In genomic region chr17:8408589-8409295, GRCm38 (mm10) we compare ENCODE assay signal across 10 mouse cellular contexts. TPM values are rescaled to one million over a fixed set of nuclear protein-coding genes. Genes with fewer than 3 reads are reported as not detected.
A peak's percentile ranks its signal among the peaks of the same experiment; 100 is the strongest.
DNase-seq lines count a peak whose midpoint lies in the region; ATAC-seq and TF ChIP-seq lines count a peak whose summit lies in the region.
"Had no signal": no experiment of that assay in that cellular context is flagged by ENCODE, and none has a peak within 500 bp of the region (broad histone marks: within the 10 kb centered on the region; RNA-seq: fewer than 3 reads in every experiment).

No protein-coding gene starts in this region.

- peak overlapping the region; percentile 17; the same call in 1 of the 2 replicates for H3K4me2 ChIP-seq in forebrain, embryonic 12.5 days
- H3K4me2 ChIP-seq in forebrain, postnatal 0 days (ENCODE audit: low read depth), result no peak overlapping the region
- peak overlapping the region; percentile 30 for H3K4me2 ChIP-seq in limb, embryonic 11.5 days (ENCODE audit: low read depth, severe bottlenecking)

- ATAC-seq in forebrain, embryonic 12.5 days (ENCODE audit: low FRiP score), result no peak
- ATAC-seq in forebrain, postnatal 0 days, result no peak
- peak; percentile 42 for ATAC-seq in limb, embryonic 11.5 days (ENCODE audit: insufficient number of reproducible peaks, low FRiP score, low TSS enrichment, low read depth)
- ATAC-seq: forebrain, embryonic 16.5 days had no signal

- H3K4me3 ChIP-seq in forebrain, embryonic 12.5 days (replicated peaks), result no peak overlapping the region
- H3K4me3 ChIP-seq in forebrain, postnatal 0 days (ENCODE audit: low read depth, low read length), result no peak overlapping the region
- H3K4me3 ChIP-seq in thymus, adult 2 months (ENCODE audit: control insufficient read depth, insufficient read depth, low read length), result no peak overlapping the region
- H3K4me3 ChIP-seq in limb, embryonic 11.5 days (ENCODE audit: low read depth, low read length), result no peak overlapping the region
- H3K4me3 ChIP-seq in left cerebral cortex, adult 2 months, result no peak overlapping the region

- no peak for TF ChIP-seq CTCF in forebrain, postnatal 0 days (IDR thresholded peaks at IDR 0.05; ENCODE audit: low read depth)
- no peak for TF ChIP-seq CTCF in thymus, adult 2 months (IDR thresholded peaks at IDR 0.05; ENCODE audit: borderline replicate concordance, control insufficient read depth, extremely low read depth, insufficient read depth, low read length, poor library complexity)
- TF ChIP-seq CTCF in left cerebral cortex, adult 2 months (IDR thresholded peaks at IDR 0.05), result no peak

- no peaks in the 10 kb centered on the region for H3K9me3 ChIP-seq in forebrain, embryonic 12.5 days
- no peaks in the 10 kb centered on the region for H3K9me3 ChIP-seq in forebrain, postnatal 0 days (ENCODE audit: low read length)
- H3K9me3 ChIP-seq in limb, embryonic 11.5 days (ENCODE audit: control insufficient read depth, low read length), result no peaks in the 10 kb centered on the region

- H3K27ac ChIP-seq in forebrain, embryonic 12.5 days, result no peak overlapping the region
- H3K27ac ChIP-seq in forebrain, postnatal 0 days (ENCODE audit: low read depth, low read length), result no peak overlapping the region
- no peak overlapping the region for H3K27ac ChIP-seq in thymus, adult 2 months (ENCODE audit: control insufficient read depth, insufficient read depth, low read length)
- peak overlapping the region; percentile 3; the same call in 1 of the 2 replicates for H3K27ac ChIP-seq in limb, embryonic 11.5 days (replicated peaks; ENCODE audit: low read depth, low read length)
- no peak overlapping the region for H3K27ac ChIP-seq in left cerebral cortex, adult 2 months

- DNase-seq in forebrain, postnatal 0 days, result no peak
- peak; percentile 16 for DNase-seq in thymus, adult 2 months
- no peak for DNase-seq in thymus, adult 18-20 months
- peak; percentile 62 for DNase-seq in limb, embryonic 11.5 days (ENCODE audit: low spot score)
- no peak for DNase-seq in gastrocnemius, postnatal 4 days (ENCODE audit: low spot score in 2 of 2)
- DNase-seq in frontal cortex, postnatal 10 days (ENCODE audit: low spot score in 2 of 2), result no peak
- no peak for DNase-seq in left cerebral cortex, adult 2 months (ENCODE audit: extremely low spot score in 1 of 2, low spot score in 2 of 2)

- peaks cover 17% of the 10 kb centered on the region for H3K4me1 ChIP-seq in forebrain, embryonic 12.5 days
- no peaks in the 10 kb centered on the region for H3K4me1 ChIP-seq in forebrain, postnatal 0 days (ENCODE audit: insufficient read depth)
- peaks cover 8% of the 10 kb centered on the region for H3K4me1 ChIP-seq in thymus, adult 2 months (replicated peaks; ENCODE audit: control insufficient read depth, insufficient read depth, low read length)
- H3K4me1 ChIP-seq in limb, embryonic 11.5 days (ENCODE audit: control insufficient read depth, insufficient read depth, low read length), result peaks cover 17% of the 10 kb centered on the region

- TF ChIP-seq POLR2A in thymus, adult 2 months (IDR thresholded peaks at IDR 0.05; ENCODE audit: control insufficient read depth, extremely low read depth, insufficient read depth, low read length, poor library complexity), result no peak

- WGBS in forebrain, embryonic 12.5 days, result 6% methylated on average over 16 of the region's 16 CpGs
- WGBS in forebrain, postnatal 0 days, result 6% methylated on average over 16 of the region's 16 CpGs
- 13% methylated on average over 16 of the region's 16 CpGs for WGBS in thymus, adult 2 months
- WGBS in limb, embryonic 11.5 days, result 1% methylated on average over 16 of the region's 16 CpGs

- H3K9ac ChIP-seq in forebrain, embryonic 12.5 days, result no peak overlapping the region
- H3K9ac ChIP-seq in forebrain, postnatal 0 days, result no peak overlapping the region
- no peak overlapping the region for H3K9ac ChIP-seq in limb, embryonic 11.5 days (ENCODE audit: low read length)

- intact Hi-C loops in left cerebral cortex, adult 2 months (cut with DNase I), result no loop called here

- peaks cover 35% of the 10 kb centered on the region for H3K27me3 ChIP-seq in forebrain, embryonic 12.5 days
- H3K27me3 ChIP-seq in forebrain, postnatal 0 days (ENCODE audit: insufficient read depth, low read length), result no peaks in the 10 kb centered on the region; the same call in none of the 2 replicates
- H3K27me3 ChIP-seq in thymus, adult 2 months (ENCODE audit: control insufficient read depth, insufficient read depth, low read length), result no peaks in the 10 kb centered on the region
- H3K27me3 ChIP-seq in limb, embryonic 11.5 days (ENCODE audit: control insufficient read depth, insufficient read depth, low read length), result no peaks in the 10 kb centered on the region; the same call in 1 of the 2 replicates

- no peaks in the 10 kb centered on the region for H3K36me3 ChIP-seq in forebrain, embryonic 12.5 days (replicated peaks)
- H3K36me3 ChIP-seq in forebrain, postnatal 0 days (ENCODE audit: insufficient read depth), result no peaks in the 10 kb centered on the region
- H3K36me3 ChIP-seq in thymus, adult 2 months (ENCODE audit: control insufficient read depth, insufficient read depth, low read length), result no peaks in the 10 kb centered on the region
- H3K36me3 ChIP-seq in limb, embryonic 11.5 days (ENCODE audit: control insufficient read depth, insufficient read depth, low read length), result no peaks in the 10 kb centered on the region

RNA-seq across cellular contexts. Expression of gene T, which starts 25.5 kb away (rescaled TPM):
- polyA plus RNA-seq in forebrain, embryonic 12.5 days (2016; fragmentation: Nextera tagmentation; extraction: Ambion mirVana), result 0.74 and 1.2 TPM in 2 replicates
- total RNA-seq in forebrain, postnatal 0 days (2014; rRNA removed), result 2.1 TPM in 1 of 2 replicates, not detected in the other
- polyA plus RNA-seq in forebrain, postnatal 0 days (2015; fragmentation: Nextera tagmentation; extraction: Ambion mirVana), result 0.13 and 0.17 TPM in 2 replicates
- 0.63 and 1.8 TPM in 2 replicates for polyA plus RNA-seq in thymus, adult 2 months (2012; rRNA removed)
- polyA plus RNA-seq in limb, embryonic 11.5 days (2014; fragmentation: Nextera tagmentation; extraction: Ambion mirVana), result 1.1 and 1.5 TPM in 2 replicates
- total RNA-seq in gastrocnemius, postnatal 4 days (2021), result under 1 TPM; 0.25 to 0.36 TPM
- not detected for total RNA-seq in left cerebral cortex, adult 2 months (2021)
- polyA plus RNA-seq: large intestine, adult 2 months had no signal

RNA-seq across cellular contexts. Expression of gene T2, which starts 53.0 kb away (rescaled TPM):
- 0.44 and 0.55 TPM in 2 replicates for polyA plus RNA-seq in forebrain, embryonic 12.5 days (2016; fragmentation: Nextera tagmentation; extraction: Ambion mirVana)
- total RNA-seq in forebrain, postnatal 0 days (2014; rRNA removed), result 0.69 and 1.8 TPM in 2 replicates
- 0.51 and 0.60 TPM in 2 replicates for polyA plus RNA-seq in forebrain, postnatal 0 days (2015; fragmentation: Nextera tagmentation; extraction: Ambion mirVana)
- polyA plus RNA-seq in thymus, adult 2 months (2012; rRNA removed), result 0.09 and 0.11 TPM in 2 replicates
- polyA plus RNA-seq in limb, embryonic 11.5 days (2014; fragmentation: Nextera tagmentation; extraction: Ambion mirVana), result 1.2 and 2.1 TPM in 2 replicates
- total RNA-seq in gastrocnemius, postnatal 4 days (2021), result not detected
- under 1 TPM; 0.70 to 0.79 TPM for total RNA-seq in left cerebral cortex, adult 2 months (2021)

Comparison
In these comparisons a context has a peak if more than half of its experiments do, and no peak if none do; other contexts are left out.
1. DNase-seq: peak in thymus, adult 2 months (single experiment) and limb, embryonic 11.5 days (single experiment); none in forebrain, postnatal 0 days (single experiment), thymus, adult 18-20 months (0 of 2), gastrocnemius, postnatal 4 days (0 of 2), frontal cortex, postnatal 10 days (0 of 2) and left cerebral cortex, adult 2 months (0 of 2).